Mouse (Mus musculus) hindbrain, embryonic 12.5 days (tissue): ENCODE results near the gene Dirc2. TPM values are rescaled to one million over a fixed set of nuclear protein-coding genes. Genes with fewer than 3 reads are reported as not detected.

ENCODE experiments used
- ATAC-seq: fragments of 200-750 bp; cut with Nextera tagmentation; 2 replicates; pipeline ENCODE4 v1.8.0; 2017; ENCODE audit warnings: moderate TSS enrichment; ENCODE audit not compliant: low FRiP score
- H3K27ac ChIP-seq: fragments of 300-500 bp; sonication (generic); 2 replicates; pipeline ENCODE4 v1.5.1; 2016; ENCODE audit warnings: mild to moderate bottlenecking
- H3K27me3 ChIP-seq: fragments of 300-500 bp; sonication (generic); 2 replicates; pipeline ENCODE4 v1.6.1; 2016; ENCODE audit warnings: mild to moderate bottlenecking
- H3K36me3 ChIP-seq: fragments of 300-500 bp; sonication (generic); 2 replicates; pipeline ENCODE4 v1.6.1; 2016; ENCODE audit warnings: mild to moderate bottlenecking
- H3K4me1 ChIP-seq: fragments of 300-500 bp; sonication (generic); 2 replicates; pipeline ENCODE4 v1.6.1; 2016
- H3K4me2 ChIP-seq: fragments of 300-500 bp; sonication (generic); replicated peaks from 2 replicates; pipeline ENCODE4 v1.6.1; 2016; ENCODE audit warnings: mild to moderate bottlenecking
- H3K4me3 ChIP-seq: fragments of 300-500 bp; sonication (generic); 2 replicates; pipeline ENCODE4 v1.5.1; 2016; ENCODE audit warnings: mild to moderate bottlenecking
- H3K9ac ChIP-seq: fragments of 300-500 bp; sonication (generic); 2 replicates; pipeline ENCODE4 v1.6.1; 2016; ENCODE audit warnings: mild to moderate bottlenecking, moderate library complexity
- H3K9me3 ChIP-seq: fragments of 300-500 bp; sonication (generic); replicated peaks from 2 replicates; pipeline ENCODE4 v1.6.1; 2016; ENCODE audit warnings: mild to moderate bottlenecking
- WGBS: fragments of 180-500 bp; shearing (Covaris S2); methylation state at CpG from one replicate; pipeline ENCODE4 v1.1.7; 2016; 5-methylcytosine and 5-hydroxymethylcytosine counted together
- polyA plus RNA-seq: library from polyadenylated mRNA; unstranded; fragments of >200 nt; fragmentation: Nextera tagmentation; extraction: Ambion mirVana; gene quantifications from 2 replicates; pipeline ENCODE4 v1.2.1, GENCODE M21; 2016

The Dirc2 gene
- polyA plus RNA-seq, 1 experiment from 2014 or later = 32.4 TPM

GRCm38 (mm10) chr16:35652706-35653105, 116.5 kb downstream of the Dirc2 start:
- H3K36me3 ChIP-seq = peaks cover 22% of the 10 kb centered on the region

GRCm38 (mm10) chr16:35652206-35652605, 117.0 kb downstream of the Dirc2 start:
- 66% methylated on average over 6 of the region's 6 CpGs for WGBS
- no peaks in the 10 kb centered on the region for H3K27me3 ChIP-seq
- H3K4me3 ChIP-seq = no peak overlapping the region
- H3K9ac ChIP-seq = no peak overlapping the region
- no peak overlapping the region for H3K4me2 ChIP-seq
- H3K9me3 ChIP-seq = no peaks in the 10 kb centered on the region
- no peak overlapping the region for H3K27ac ChIP-seq
- H3K36me3 ChIP-seq = peaks cover 27% of the 10 kb centered on the region
- no peaks in the 10 kb centered on the region for H3K4me1 ChIP-seq
- no peak for ATAC-seq

More at GRCm38 (mm10) chr16:35652706-35653105, 116.5 kb downstream of the Dirc2 start:
- H3K27me3 ChIP-seq = no peaks in the 10 kb centered on the region
- no peak overlapping the region for H3K27ac ChIP-seq
- no peak for ATAC-seq
- H3K9me3 ChIP-seq = no peaks in the 10 kb centered on the region
- H3K4me1 ChIP-seq = no peaks in the 10 kb centered on the region
- no peak overlapping the region for H3K9ac ChIP-seq
- H3K4me3 ChIP-seq = no peak overlapping the region
- no peak overlapping the region for H3K4me2 ChIP-seq
- 93% methylated on average over 3 of the region's 3 CpGs for WGBS

- H3K36me3 ChIP-seq = peaks cover 36% of the 10 kb centered on the region
- WGBS = 84% methylated on average over 4 of the region's 4 CpGs
Observed at GRCm38 (mm10) chr16:35648862-35649261, 120.3 kb downstream of the Dirc2 start.

More at GRCm38 (mm10) chr16:35648862-35649261, 120.3 kb downstream of the Dirc2 start:
- H3K9me3 ChIP-seq = no peaks in the 10 kb centered on the region
- H3K9ac ChIP-seq = no peak overlapping the region
- H3K27me3 ChIP-seq = no peaks in the 10 kb centered on the region
- no peak for ATAC-seq
- no peak overlapping the region for H3K27ac ChIP-seq
- H3K4me3 ChIP-seq = no peak overlapping the region
- H3K4me1 ChIP-seq = no peaks in the 10 kb centered on the region
- no peak overlapping the region for H3K4me2 ChIP-seq

Other genes starting within 250 kb of the Dirc2 start
- gene Sema5b, start 228.2 kb downstream of the Dirc2 start, polyA plus RNA-seq = 36.7 and 42.9 TPM in 2 replicates
- gene Hspbap1, start 1.0 kb upstream of the Dirc2 start, polyA plus RNA-seq = 21.4 and 21.5 TPM in 2 replicates
- 0.43 and 0.47 TPM in 2 replicates for gene Parp14, start 102.2 kb upstream of the Dirc2 start, polyA plus RNA-seq
- 2.3 and 2.4 TPM in 2 replicates for gene Parp9, start 169.1 kb upstream of the Dirc2 start, polyA plus RNA-seq
- 2.0 and 2.3 TPM in 2 replicates for gene Dtx3l, start 169.8 kb upstream of the Dirc2 start, polyA plus RNA-seq
- 84.0 and 86.8 TPM in 2 replicates for gene Kpna1, start 209.4 kb upstream of the Dirc2 start, polyA plus RNA-seq